Mouse (Mus musculus) stomach, postnatal 0 days (tissue): ENCODE measurements around the gene Tent2.

Experiments
- CTCF ChIP-seq: IDR thresholded peaks from 2 replicates; pipeline ENCODE4 v1.5.1; 2016; ENCODE audit warnings: antibody characterized with exemption, low read depth, mild to moderate bottlenecking, moderate library complexity
- EP300 ChIP-seq: optimal IDR thresholded peaks from 2 replicates; pipeline ENCODE3; 2016; ENCODE audit warnings: antibody characterized with exemption

GRCm38 (mm10) chr13:93098596-93098995, 93.6 kb downstream of the Tent2 start:
- no peak for TF ChIP-seq EP300
- no peak for TF ChIP-seq CTCF
